Mouse (Mus musculus) C2C12 (cell line): ENCODE measurements around the gene Dmd. TPM values are rescaled to one million over a fixed set of nuclear protein-coding genes. Genes with fewer than 3 reads are reported as not detected.

Source experiments
- H3K27me3 ChIP-seq: one replicate; pipeline ENCODE4 v1.6.1; 2011; ENCODE audit not compliant: control insufficient read depth, insufficient read depth, insufficient read length
- H3K36me3 ChIP-seq: one replicate; pipeline ENCODE4 v1.6.1; 2011; ENCODE audit not compliant: control insufficient read depth, insufficient read depth
- H3K4me3 ChIP-seq: one replicate; pipeline ENCODE4 v1.5.1; 2011; ENCODE audit warnings: mild to moderate bottlenecking, control low read depth; ENCODE audit not compliant: poor library complexity, insufficient read depth, severe bottlenecking
- H3K79me2 ChIP-seq: one replicate; pipeline ENCODE4 v1.6.1; 2011; ENCODE audit not compliant: control insufficient read depth, insufficient read depth
- H3K79me3 ChIP-seq: one replicate; pipeline ENCODE4 v1.6.1; 2011; ENCODE audit warnings: low read depth, control low read depth
- H3ac ChIP-seq: one replicate; pipeline ENCODE3; 2011; ENCODE audit warnings: low read depth; ENCODE audit not compliant: control insufficient read depth, insufficient read length
- CEBPB ChIP-seq: IDR thresholded peaks from one replicate; pipeline ENCODE4 v1.6.1; 2011; ENCODE audit warnings: low read depth, mild to moderate bottlenecking, control low read depth, moderate library complexity
- CTCF ChIP-seq: IDR thresholded peaks from one replicate; pipeline ENCODE4 v1.5.1; 2011; ENCODE audit not compliant: control insufficient read depth, insufficient read depth, insufficient read length
- FOSL1 ChIP-seq: IDR thresholded peaks from one replicate; pipeline ENCODE4 v1.8.0; 2011; ENCODE audit warnings: mild to moderate bottlenecking, low read length; ENCODE audit not compliant: poor library complexity, insufficient read depth, severe bottlenecking
- MAX ChIP-seq: IDR thresholded peaks from one replicate; pipeline ENCODE4 v1.6.1; 2011; ENCODE audit warnings: mild to moderate bottlenecking, control low read depth
- MYOD1 ChIP-seq: IDR thresholded peaks from one replicate; pipeline ENCODE4 v1.6.1; 2011; ENCODE audit warnings: low read depth; ENCODE audit not compliant: control insufficient read depth, insufficient read length
- MYOG ChIP-seq: IDR thresholded peaks from one replicate; pipeline ENCODE4 v1.6.1; 2011; ENCODE audit not compliant: control insufficient read depth, insufficient read length; ENCODE audit errors: extremely low read depth
- USF1 ChIP-seq: IDR thresholded peaks from one replicate; pipeline ENCODE4 v1.6.1; 2011; ENCODE audit warnings: low read depth, mild to moderate bottlenecking, control low read depth, moderate library complexity
- polyA plus RNA-seq: library from polyadenylated mRNA; unstranded; fragments of >200 nt; fragmentation: generic; extraction: Trizol; gene quantifications from one replicate; pipeline ENCODE4 v1.2.1, GENCODE M21; 2012; ENCODE audit warnings: missing spikeins

Dmd gene
- polyA plus RNA-seq, 1 experiment, result not detected

DNA sequence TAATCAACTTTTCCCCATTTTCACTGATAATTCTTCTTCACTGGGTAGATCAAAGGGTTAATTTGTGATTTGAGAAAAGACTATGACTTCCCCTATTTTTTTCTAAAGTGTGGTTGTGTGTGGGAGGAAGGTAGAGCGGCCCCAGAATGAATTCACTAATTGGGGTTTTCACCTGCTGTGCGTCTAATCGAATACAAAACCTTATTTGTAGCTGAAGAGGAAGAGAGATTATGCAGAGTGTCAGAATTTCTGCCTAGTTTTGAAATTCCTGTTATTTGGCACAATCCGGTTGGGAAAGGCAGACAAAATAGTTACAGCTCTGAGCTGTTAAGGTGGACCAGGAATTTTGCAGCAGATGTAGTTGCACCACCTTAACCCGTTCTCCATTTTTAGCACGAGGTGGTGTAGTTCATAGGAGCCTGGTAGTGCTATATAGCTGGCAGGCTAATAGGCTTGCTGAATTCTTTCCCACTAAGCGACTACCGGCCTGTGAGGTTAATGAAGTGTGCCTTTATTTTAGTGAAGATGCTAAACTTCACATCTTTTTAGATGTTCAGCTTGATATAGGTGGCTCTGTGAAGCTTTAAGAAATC, 2092.9 kb downstream of the Dmd start:
- no peaks in the 10 kb centered on the region for H3K79me3 ChIP-seq
- TF ChIP-seq FOSL1 (no peak), MAX (no peak), MYOG (no peak), CEBPB (no peak), MYOD1 (no peak), CTCF (no peak), USF1 (no peak)
- H3ac ChIP-seq, result no peak overlapping the region
- no peaks in the 10 kb centered on the region for H3K36me3 ChIP-seq
- no peaks in the 10 kb centered on the region for H3K79me2 ChIP-seq
- no peaks in the 10 kb centered on the region for H3K27me3 ChIP-seq
- H3K4me3 ChIP-seq, result no peak overlapping the region

DNA sequence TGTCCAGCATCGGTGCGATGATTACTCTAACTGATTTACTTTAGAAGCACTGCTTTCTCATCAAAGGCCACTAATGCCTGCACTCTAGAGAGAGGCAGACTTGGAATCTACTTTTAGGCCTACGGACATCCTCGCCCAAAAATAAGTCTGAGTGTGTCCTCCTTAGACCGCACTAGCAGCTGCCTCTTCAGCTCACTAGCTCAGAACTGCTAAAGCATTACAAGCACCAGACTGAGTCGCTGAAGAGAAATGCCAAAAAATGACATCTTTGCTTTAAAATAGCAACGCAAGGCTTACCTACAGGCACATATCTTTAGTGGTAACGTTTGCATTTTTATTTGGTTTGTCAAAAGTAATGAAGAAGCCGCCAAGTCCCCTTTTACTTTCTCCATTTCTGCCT, 2098.0 kb downstream of the Dmd start:
- Histone ChIP-seq H3K4me3 (no peak overlapping the region), H3K36me3 (no peaks in the 10 kb centered on the region), H3K79me2 (no peaks in the 10 kb centered on the region), H3ac (no peak overlapping the region), H3K27me3 (no peaks in the 10 kb centered on the region), H3K79me3 (no peaks in the 10 kb centered on the region)
- TF ChIP-seq CEBPB (no peak), MYOG (no peak), MAX (no peak), MYOD1 (no peak), USF1 (no peak), CTCF (no peak), FOSL1 (no peak)

GRCm38 (mm10) chrX:85048141-85049110, 2099.8 kb downstream of the Dmd start:
- no peaks in the 10 kb centered on the region for H3K36me3 ChIP-seq
- H3ac ChIP-seq, result no peak overlapping the region
- no peaks in the 10 kb centered on the region for H3K27me3 ChIP-seq
- TF ChIP-seq FOSL1 (no peak), CEBPB (no peak), MYOD1 (no peak), CTCF (no peak), USF1 (no peak), MAX (no peak)
- H3K79me3 ChIP-seq, result no peaks in the 10 kb centered on the region
- no peak overlapping the region for H3K4me3 ChIP-seq
- no peaks in the 10 kb centered on the region for H3K79me2 ChIP-seq

DNA sequence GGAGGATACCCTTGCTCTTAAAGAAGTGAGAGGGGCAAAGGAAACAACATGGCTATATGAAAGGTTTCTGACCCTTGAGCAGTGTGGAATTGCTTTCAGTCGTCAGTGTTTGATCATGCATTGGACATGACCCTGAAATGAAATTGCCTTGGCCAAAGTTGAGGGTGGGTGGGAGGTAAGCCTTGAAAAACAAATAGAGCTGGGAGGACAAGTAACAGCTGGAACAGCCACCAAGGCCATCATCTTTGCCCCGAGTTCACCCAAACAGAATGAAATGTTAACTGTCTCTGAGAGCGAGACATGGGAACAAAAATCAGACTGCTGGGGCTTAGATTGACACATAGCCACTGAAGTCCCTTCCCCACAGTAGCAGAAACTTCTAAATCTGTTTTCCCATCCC, 2100.9 kb downstream of the Dmd start:
- Histone ChIP-seq H3K4me3 (no peak overlapping the region), H3K36me3 (no peaks in the 10 kb centered on the region), H3K79me3 (no peaks in the 10 kb centered on the region), H3ac (no peak overlapping the region), H3K27me3 (no peaks in the 10 kb centered on the region), H3K79me2 (no peaks in the 10 kb centered on the region)
- TF ChIP-seq MYOG (no peak), MAX (no peak), MYOD1 (no peak), USF1 (no peak), CEBPB (no peak), FOSL1 (no peak), CTCF (no peak)

DNA sequence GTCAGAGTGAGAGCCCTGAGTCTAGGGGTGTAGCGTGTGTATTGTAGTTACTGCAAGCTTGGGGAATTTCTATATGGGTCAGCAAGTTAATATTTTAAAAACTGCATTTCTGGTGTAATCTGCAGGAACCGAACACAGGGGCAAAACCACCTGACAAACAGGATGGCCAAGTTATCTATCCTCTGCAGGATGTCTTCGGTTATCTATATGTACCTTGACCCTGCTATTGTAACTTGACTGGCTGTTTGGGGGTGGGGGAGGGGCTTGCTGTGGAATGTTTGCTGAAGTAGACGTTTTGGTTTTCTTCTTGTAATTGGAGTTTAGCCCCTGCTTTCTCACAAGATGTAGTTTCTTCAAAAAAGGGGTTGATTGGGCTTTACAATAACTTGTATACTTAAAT, 2124.9 kb downstream of the Dmd start:
- Histone ChIP-seq H3K79me2 (no peaks in the 10 kb centered on the region), H3ac (no peak overlapping the region), H3K27me3 (no peaks in the 10 kb centered on the region), H3K79me3 (no peaks in the 10 kb centered on the region), H3K4me3 (no peak overlapping the region), H3K36me3 (no peaks in the 10 kb centered on the region)
- TF ChIP-seq FOSL1 (no peak), MAX (no peak), USF1 (no peak)

- no peak for TF ChIP-seq CTCF
- no peak for TF ChIP-seq MAX
- no peak for TF ChIP-seq CEBPB
- TF ChIP-seq MYOD1, result no peak
- TF ChIP-seq FOSL1, result no peak
- Histone ChIP-seq H3K36me3 (no peaks in the 10 kb centered on the region), H3K79me3 (no peaks in the 10 kb centered on the region), H3K27me3 (no peaks in the 10 kb centered on the region), H3ac (no peak overlapping the region), H3K79me2 (no peaks in the 10 kb centered on the region), H3K4me3 (no peak overlapping the region)
These were observed 2128.2 kb downstream of the Dmd start for GRCm38 (mm10) chrX:85076845-85077244.
